16 mouse cellular contexts compared by ENCODE assay signal in genomic region chr2:74738623-74739475, GRCm38 (mm10). TPM values are rescaled to one million over a fixed set of nuclear protein-coding genes. Genes with fewer than 3 reads are reported as not detected.
DNase-seq lines count a peak whose midpoint lies in the region; ATAC-seq and TF ChIP-seq lines count a peak whose summit lies in the region.
"Had no signal": no experiment of that assay in that cellular context is flagged by ENCODE, and none has a peak within 500 bp of the region (broad histone marks: within the 10 kb centered on the region; RNA-seq: fewer than 3 reads in every experiment).

No protein-coding gene starts in this region.

- no peak for TF ChIP-seq EP300 in lung, postnatal 0 days (IDR thresholded peaks at IDR 0.05)

- peak overlapping the region; percentile 42 for H3K4me3 ChIP-seq in hindbrain, embryonic 16.5 days (ENCODE audit: low read length)
- H3K4me3 ChIP-seq in lung, postnatal 0 days (ENCODE audit: low read depth, low read length) = no peak overlapping the region
- H3K4me3 ChIP-seq: forebrain, embryonic 15.5 days; midbrain, embryonic 13.5 days had no signal

- H3K27me3 ChIP-seq in hindbrain, embryonic 16.5 days (replicated peaks; ENCODE audit: control insufficient read depth, insufficient read depth, low read length) = peaks cover 40% of the 10 kb centered on the region
- H3K27me3 ChIP-seq in lung, postnatal 0 days (replicated peaks; ENCODE audit: insufficient read depth, low read length) = peaks cover 90% of the 10 kb centered on the region

- 2% methylated on average over 20 of the region's 20 CpGs for WGBS in hindbrain, embryonic 16.5 days
- WGBS in lung, postnatal 0 days = 1% methylated on average over 20 of the region's 20 CpGs

- peak overlapping the region; percentile 67 for H3K4me2 ChIP-seq in hindbrain, embryonic 16.5 days (ENCODE audit: low read length)
- H3K4me2 ChIP-seq in lung, postnatal 0 days (replicated peaks; ENCODE audit: low read depth, low read length) = no peak overlapping the region
- H3K4me2 ChIP-seq: forebrain, embryonic 15.5 days; midbrain, embryonic 13.5 days had no signal

- peak; percentile 28 for DNase-seq in adrenal gland, postnatal 14 days
- no peak for DNase-seq in adrenal gland, adult 18-20 months (ENCODE audit: low spot score in 2 of 2)
- peak; percentile 86 for DNase-seq in embryo, embryonic 10 days (ENCODE audit: low spot score)
- DNase-seq in mesoderm, embryonic 11.5 days (ENCODE audit: low read depth, low spot score) = peak; percentile 84
- DNase-seq in adrenal gland, adult 8-10 months = no peak
- DNase-seq in lung, postnatal 0 days (ENCODE audit: low spot score) = no peak
- DNase-seq in spleen, adult 18-20 months = no peak
- DNase-seq: heart, postnatal 14 days; lung, adult 2 months had no signal

- TF ChIP-seq CTCF in lung, postnatal 0 days (IDR thresholded peaks at IDR 0.05) = no peak

- H3K36me3 ChIP-seq in hindbrain, embryonic 16.5 days (ENCODE audit: control insufficient read depth, insufficient read depth, low read length) = no peaks in the 10 kb centered on the region
- no peaks in the 10 kb centered on the region for H3K36me3 ChIP-seq in lung, postnatal 0 days (ENCODE audit: insufficient read depth, low read length)
- H3K36me3 ChIP-seq: forebrain, embryonic 15.5 days; midbrain, embryonic 13.5 days had no signal

- peak overlapping the region; percentile 66; the same call in 1 of the 2 replicates for H3K9ac ChIP-seq in hindbrain, embryonic 16.5 days (ENCODE audit: low read depth, low read length)
- no peak overlapping the region for H3K9ac ChIP-seq in lung, postnatal 0 days (replicated peaks; ENCODE audit: low read depth)
- H3K9ac ChIP-seq: forebrain, embryonic 15.5 days; midbrain, embryonic 13.5 days had no signal

- peak overlapping the region; percentile 83 for H3K27ac ChIP-seq in hindbrain, embryonic 16.5 days (ENCODE audit: low read depth, low read length)
- H3K27ac ChIP-seq in lung, postnatal 0 days (ENCODE audit: low read length) = no peak overlapping the region
- H3K27ac ChIP-seq: forebrain, embryonic 15.5 days; midbrain, embryonic 13.5 days had no signal

- H3K4me1 ChIP-seq in hindbrain, embryonic 16.5 days (ENCODE audit: control insufficient read depth, insufficient read depth, low read depth, low read length) = no peaks in the 10 kb centered on the region; the same call in 1 of the 2 replicates
- H3K4me1 ChIP-seq in lung, postnatal 0 days (ENCODE audit: insufficient read depth, low read depth, low read length) = no peaks in the 10 kb centered on the region

- H3K9me3 ChIP-seq in hindbrain, embryonic 16.5 days (ENCODE audit: control insufficient read depth, low read length) = no peaks in the 10 kb centered on the region
- H3K9me3 ChIP-seq in lung, postnatal 0 days (ENCODE audit: low read length) = no peaks in the 10 kb centered on the region
- H3K9me3 ChIP-seq: forebrain, embryonic 15.5 days; midbrain, embryonic 13.5 days had no signal

- ATAC-seq in hindbrain, embryonic 16.5 days = no peak
- no peak for ATAC-seq in lung, postnatal 0 days
- ATAC-seq: activated CD4-positive, CD25-positive, alpha-beta regulatory T cell, adult 4 months; forebrain, embryonic 15.5 days; midbrain, embryonic 13.5 days had no signal

RNA-seq across cellular contexts. Expression of gene Gm28230, which starts 12.3 kb away (rescaled TPM):
- total RNA-seq in adrenal gland, postnatal 14 days (2021) = 1.4 and 1.7 TPM in 2 replicates
- 1 to 10 TPM; 1.6 to 2.8 TPM for total RNA-seq in adrenal gland, adult 18-20 months (2021)
- 0.45 and 0.72 TPM in 2 replicates for polyA plus RNA-seq in hindbrain, embryonic 16.5 days (2015; fragmentation: Nextera tagmentation; extraction: Ambion mirVana)
- total RNA-seq in adrenal gland, adult 8-10 months (2022) = 1 to 10 TPM; 1.3 to 3.6 (median 3.2) TPM
- polyA plus RNA-seq in lung, postnatal 0 days (2015; fragmentation: Nextera tagmentation; extraction: Ambion mirVana) = not detected in 2 replicates
- total RNA-seq: granulocyte monocyte progenitor cell, adult 5-6 weeks; layer of hippocampus, adult 8-10 months had no signal
- polyA plus RNA-seq: activated CD4-positive, CD25-positive, alpha-beta regulatory T cell, adult 4 months; cortical plate, adult 2 months; forebrain, embryonic 15.5 days; midbrain, embryonic 13.5 days had no signal

RNA-seq across cellular contexts. Expression of gene Hoxd1, which starts 23.9 kb away (rescaled TPM):
- total RNA-seq in adrenal gland, postnatal 14 days (2021) = not detected in 2 replicates
- not detected for total RNA-seq in adrenal gland, adult 18-20 months (2021)
- 1.1 and 1.3 TPM in 2 replicates for polyA plus RNA-seq in hindbrain, embryonic 16.5 days (2015; fragmentation: Nextera tagmentation; extraction: Ambion mirVana)
- total RNA-seq in adrenal gland, adult 8-10 months (2022) = not detected
- polyA plus RNA-seq in lung, postnatal 0 days (2015; fragmentation: Nextera tagmentation; extraction: Ambion mirVana) = not detected in 2 replicates
- total RNA-seq: granulocyte monocyte progenitor cell, adult 5-6 weeks; heart, postnatal 14 days had no signal
- polyA plus RNA-seq: activated CD4-positive, CD25-positive, alpha-beta regulatory T cell, adult 4 months; forebrain, embryonic 15.5 days; lung, adult 2 months had no signal

RNA-seq across cellular contexts. Expression of gene Hoxd4, which starts 27.1 kb away (rescaled TPM):
- 13.9 and 17.8 TPM in 2 replicates for total RNA-seq in adrenal gland, postnatal 14 days (2021)
- 10 to 100 TPM; 14.9 to 19.6 TPM for total RNA-seq in adrenal gland, adult 18-20 months (2021)
- polyA plus RNA-seq in hindbrain, embryonic 16.5 days (2015; fragmentation: Nextera tagmentation; extraction: Ambion mirVana) = 2.2 and 2.3 TPM in 2 replicates
- 10 to 100 TPM; 16.8 to 37.2 (median 31.3) TPM for total RNA-seq in adrenal gland, adult 8-10 months (2022)
- not detected in 2 replicates for polyA plus RNA-seq in lung, postnatal 0 days (2015; fragmentation: Nextera tagmentation; extraction: Ambion mirVana)
- total RNA-seq: granulocyte monocyte progenitor cell, adult 5-6 weeks; layer of hippocampus, adult 8-10 months had no signal
- polyA plus RNA-seq: activated CD4-positive, CD25-positive, alpha-beta regulatory T cell, adult 4 months; cortical plate, adult 2 months; forebrain, embryonic 15.5 days; midbrain, embryonic 13.5 days had no signal

RNA-seq across cellular contexts. Expression of gene Hoxd3, which starts 27.1 kb away (rescaled TPM):
- 0.85 and 0.98 TPM in 2 replicates for total RNA-seq in adrenal gland, postnatal 14 days (2021)
- under 1 TPM; 0.89 to 0.90 TPM for total RNA-seq in adrenal gland, adult 18-20 months (2021)
- 43.8 and 48.0 TPM in 2 replicates for polyA plus RNA-seq in hindbrain, embryonic 16.5 days (2015; fragmentation: Nextera tagmentation; extraction: Ambion mirVana)
- 1 to 10 TPM in 3 of 4 experiments, under 1 TPM in 1; 0.73 to 1.9 (median 1.5) TPM for total RNA-seq in adrenal gland, adult 8-10 months (2022)
- not detected in 2 replicates for polyA plus RNA-seq in lung, postnatal 0 days (2015; fragmentation: Nextera tagmentation; extraction: Ambion mirVana)
- total RNA-seq: granulocyte monocyte progenitor cell, adult 5-6 weeks; heart, postnatal 14 days; layer of hippocampus, adult 8-10 months had no signal
- polyA plus RNA-seq: activated CD4-positive, CD25-positive, alpha-beta regulatory T cell, adult 4 months; cortical plate, adult 2 months; forebrain, embryonic 15.5 days had no signal

RNA-seq across cellular contexts. Expression of gene Hoxd8, which starts 34.4 kb away (rescaled TPM):
- total RNA-seq in adrenal gland, postnatal 14 days (2021) = 24.6 and 24.9 TPM in 2 replicates
- total RNA-seq in adrenal gland, adult 18-20 months (2021) = 10 to 100 TPM; 24.6 to 36.4 TPM
- polyA plus RNA-seq in hindbrain, embryonic 16.5 days (2015; fragmentation: Nextera tagmentation; extraction: Ambion mirVana) = 0.66 and 1.1 TPM in 2 replicates
- 10 to 100 TPM; 33.3 to 45.8 (median 36.6) TPM for total RNA-seq in adrenal gland, adult 8-10 months (2022)
- 0.44 and 0.50 TPM in 2 replicates for polyA plus RNA-seq in lung, postnatal 0 days (2015; fragmentation: Nextera tagmentation; extraction: Ambion mirVana)
- total RNA-seq: granulocyte monocyte progenitor cell, adult 5-6 weeks; layer of hippocampus, adult 8-10 months had no signal
- polyA plus RNA-seq: activated CD4-positive, CD25-positive, alpha-beta regulatory T cell, adult 4 months; cortical plate, adult 2 months; midbrain, embryonic 13.5 days had no signal

Comparison
In these comparisons a context has a peak if more than half of its experiments do, and no peak if none do; other contexts are left out.
1. DNase-seq: peak in adrenal gland, postnatal 14 days (single experiment), embryo, embryonic 10 days (single experiment) and mesoderm, embryonic 11.5 days (single experiment); none in adrenal gland, adult 18-20 months (0 of 2), adrenal gland, adult 8-10 months (single experiment), lung, postnatal 0 days (single experiment) and spleen, adult 18-20 months (0 of 2).